Mouse (Mus musculus): ENCODE measurements around the gene Aff4.

Aff4 gene

GRCm38 (mm10) chr11:53429182-53429581, 78.5 kb downstream of the Aff4 start:
- DNase-seq, result no peak

- no peak for DNase-seq
Observed at GRCm38 (mm10) chr11:53430300-53430669, 79.7 kb downstream of the Aff4 start.

- peak; percentile 99 for DNase-seq
Observed at GRCm38 (mm10) chr11:53430670-53431346, 80.2 kb downstream of the Aff4 start, which contains the start of the genes Uqcrq and Gdf9. Gene Uqcrq, minus strand, starts transcription at chr11:53430831. Gene Gdf9, plus strand, starts transcription at chr11:53431023.

GRCm38 (mm10) chr11:53431347-53432056, 80.9 kb downstream of the Aff4 start:
- DNase-seq, result peak; percentile 26

GRCm38 (mm10) chr11:53433057-53433456, 82.4 kb downstream of the Aff4 start:
- no peak for DNase-seq

- DNase-seq, result no peak
Observed at GRCm38 (mm10) chr11:53435504-53435903, 84.9 kb downstream of the Aff4 start.

- DNase-seq, result no peak
Observed at GRCm38 (mm10) chr11:53436338-53436737, 85.7 kb downstream of the Aff4 start.

- DNase-seq, result no peak
Observed at GRCm38 (mm10) chr11:53441921-53442320, 91.3 kb downstream of the Aff4 start.

- DNase-seq, result peak; percentile 52
Observed at GRCm38 (mm10) chr11:53443861-53444260, 93.2 kb downstream of the Aff4 start.

- no peak for DNase-seq
Observed at GRCm38 (mm10) chr11:53445562-53445961, 94.9 kb downstream of the Aff4 start.

GRCm38 (mm10) chr11:53446183-53446582, 95.5 kb downstream of the Aff4 start:
- DNase-seq, result no peak

GRCm38 (mm10) chr11:53447996-53448395, 97.4 kb downstream of the Aff4 start:
- DNase-seq, result no peak

- DNase-seq, result no peak
Observed at GRCm38 (mm10) chr11:53448529-53448928, 97.9 kb downstream of the Aff4 start.

GRCm38 (mm10) chr11:53450070-53450705, 99.6 kb downstream of the Aff4 start:
- DNase-seq, result no peak

- no peak for DNase-seq
Observed at GRCm38 (mm10) chr11:53451361-53451760, 100.7 kb downstream of the Aff4 start.

- no peak for DNase-seq
Observed at GRCm38 (mm10) chr11:53452396-53452795, 101.8 kb downstream of the Aff4 start.

- no peak for DNase-seq
Observed at GRCm38 (mm10) chr11:53453031-53453430, 102.4 kb downstream of the Aff4 start.

GRCm38 (mm10) chr11:53456474-53457371, 106.1 kb downstream of the Aff4 start, which contains the start of the genes Gm10447 and Shroom1:
Gene Gm10447, minus strand, starts transcription at chr11:53457110.
Gene Shroom1, plus strand, starts transcription at chr11:53457205.
- peak; percentile 71 for DNase-seq

GRCm38 (mm10) chr11:53457372-53457954, 106.8 kb downstream of the Aff4 start:
- peak; percentile 26 for DNase-seq

- DNase-seq, result no peak
Observed at GRCm38 (mm10) chr11:53458996-53459395, 108.4 kb downstream of the Aff4 start.

- no peak for DNase-seq
Observed at GRCm38 (mm10) chr11:53460192-53460591, 109.6 kb downstream of the Aff4 start.

GRCm38 (mm10) chr11:53461727-53462126, 111.1 kb downstream of the Aff4 start:
- DNase-seq, result no peak
